Mouse (Mus musculus): ENCODE measurements around the gene Hmx2. TPM values are rescaled to one million over a fixed set of nuclear protein-coding genes. Genes with fewer than 3 reads are reported as not detected.

The Hmx2 gene
- polyA plus RNA-seq, 2 experiments: 0.09 TPM; not detected in 1

- DNase-seq (ENCODE audit: low spot score): no peak
Measured at GRCm38 (mm10) chr7:131547481-131547880, 1.1 kb upstream of the Hmx2 start.

DNA sequence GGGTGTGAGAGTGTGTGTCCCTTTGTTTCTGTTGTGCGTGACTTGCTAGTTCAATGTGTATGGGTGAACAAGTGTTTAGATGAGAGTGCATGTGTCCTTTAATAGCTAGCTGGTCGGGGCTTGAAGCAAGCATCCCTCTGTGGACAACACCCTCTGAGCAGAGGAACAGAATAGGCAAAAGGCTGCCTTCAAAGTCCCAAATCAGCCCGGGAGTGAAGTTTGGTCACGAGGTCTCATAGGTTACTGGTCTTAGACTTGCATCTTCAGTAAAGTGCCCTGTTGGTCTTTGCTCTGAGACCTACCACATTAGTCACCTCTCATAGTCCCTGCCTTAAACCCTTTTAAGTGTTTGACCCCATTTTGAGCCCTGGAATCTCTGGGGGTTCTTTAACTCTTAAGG is 2.9 kb downstream of the Hmx2 start:
- peaks cover 12% of the 10 kb centered on the region; the same call in 1 of the 2 replicates for H3K4me1 ChIP-seq (ENCODE audit: control insufficient read depth, insufficient read depth, low read length)
- no peaks in the 10 kb centered on the region for H3K9me3 ChIP-seq (ENCODE audit: control insufficient read depth, low read length)
- peaks cover 98% of the 10 kb centered on the region for H3K27me3 ChIP-seq (ENCODE audit: control insufficient read depth, insufficient read depth, low read length)
- no peak for ATAC-seq (ENCODE audit: low FRiP score, low read depth)
- 1% methylated on average over 4 of the region's 4 CpGs for WGBS
- no peak overlapping the region for H3K27ac ChIP-seq (replicated peaks; ENCODE audit: low read depth, low read length)
- H3K4me3 ChIP-seq (replicated peaks; ENCODE audit: low read length): no peak overlapping the region
- DNase-seq (ENCODE audit: low spot score): no peak
- no peak for TF ChIP-seq POLR2A (IDR thresholded peaks at IDR 0.05; ENCODE audit: borderline replicate concordance, extremely low read depth, insufficient read depth, insufficient read length)
- H3K36me3 ChIP-seq (ENCODE audit: control insufficient read depth, insufficient read depth, low read length): no peaks in the 10 kb centered on the region
- no peak overlapping the region for H3K4me2 ChIP-seq (replicated peaks; ENCODE audit: low read depth, low read length, severe bottlenecking)
- H3K9ac ChIP-seq (ENCODE audit: low read depth, low read length, severe bottlenecking): no peak overlapping the region

More at GRCm38 (mm10) chr7:131547481-131547880, 1.1 kb upstream of the Hmx2 start:
- no peak for ATAC-seq (ENCODE audit: low FRiP score, low read depth)
- Histone ChIP-seq H3K36me3 (ENCODE audit: control insufficient read depth, insufficient read depth, low read length) (no peaks in the 10 kb centered on the region), H3K27me3 (ENCODE audit: control insufficient read depth, insufficient read depth, low read length) (peaks cover 98% of the 10 kb centered on the region), H3K4me3 (replicated peaks; ENCODE audit: low read length) (no peak overlapping the region), H3K4me1 (ENCODE audit: control insufficient read depth, insufficient read depth, low read length) (peaks cover 10% of the 10 kb centered on the region; the same call in 1 of the 2 replicates), H3K4me2 (replicated peaks; ENCODE audit: low read depth, low read length, severe bottlenecking) (no peak overlapping the region), H3K27ac (replicated peaks; ENCODE audit: low read depth, low read length) (no peak overlapping the region), H3K9me3 (ENCODE audit: control insufficient read depth, low read length) (no peaks in the 10 kb centered on the region), H3K9ac (ENCODE audit: low read depth, low read length, severe bottlenecking) (no peak overlapping the region)
- no peak for TF ChIP-seq POLR2A (IDR thresholded peaks at IDR 0.05; ENCODE audit: borderline replicate concordance, extremely low read depth, insufficient read depth, insufficient read length)
- 3% methylated on average over 5 of the region's 5 CpGs for WGBS

- Histone ChIP-seq H3K4me2 (replicated peaks; ENCODE audit: low read depth, low read length, severe bottlenecking) (no peak overlapping the region), H3K4me3 (replicated peaks; ENCODE audit: low read length) (no peak overlapping the region), H3K4me1 (ENCODE audit: control insufficient read depth, insufficient read depth, low read length) (peaks cover 12% of the 10 kb centered on the region; the same call in 1 of the 2 replicates), H3K27me3 (ENCODE audit: control insufficient read depth, insufficient read depth, low read length) (peaks cover 98% of the 10 kb centered on the region), H3K9me3 (ENCODE audit: control insufficient read depth, low read length) (no peaks in the 10 kb centered on the region), H3K27ac (replicated peaks; ENCODE audit: low read depth, low read length) (no peak overlapping the region), H3K36me3 (ENCODE audit: control insufficient read depth, insufficient read depth, low read length) (no peaks in the 10 kb centered on the region), H3K9ac (ENCODE audit: low read depth, low read length, severe bottlenecking) (no peak overlapping the region)
- no peak for ATAC-seq (ENCODE audit: low FRiP score, low read depth)
- no peak for TF ChIP-seq POLR2A (IDR thresholded peaks at IDR 0.05; ENCODE audit: borderline replicate concordance, extremely low read depth, insufficient read depth, insufficient read length)
- under 1% methylated on average over 41 of the region's 42 CpGs for WGBS
- no peak for DNase-seq (ENCODE audit: low spot score)
Measured at GRCm38 (mm10) chr7:131551931-131552741, 3.6 kb downstream of the Hmx2 start.

DNA sequence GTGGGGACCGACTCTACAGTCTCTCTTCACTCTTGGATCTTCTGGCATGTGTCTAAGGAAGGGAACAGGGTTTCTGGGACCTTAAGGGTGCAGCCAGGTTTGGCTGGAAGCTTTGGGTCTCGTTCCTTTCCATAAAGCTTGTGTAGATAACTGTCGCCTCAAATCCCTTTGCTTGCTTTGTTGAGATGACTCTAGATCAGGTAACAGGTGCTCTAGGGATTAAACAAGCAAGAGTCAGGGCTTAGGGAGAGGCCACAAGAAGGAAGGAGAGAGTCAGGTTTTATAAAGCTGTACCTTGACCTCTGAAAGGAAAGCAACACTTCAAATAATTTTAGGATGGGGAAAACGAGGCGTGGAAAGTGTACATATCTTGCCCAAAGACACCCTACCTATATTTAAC is 4.2 kb downstream of the Hmx2 start:
- no peak for ATAC-seq (ENCODE audit: low FRiP score, low read depth)
- peaks cover 98% of the 10 kb centered on the region for H3K27me3 ChIP-seq (ENCODE audit: control insufficient read depth, insufficient read depth, low read length)
- WGBS: under 1% methylated on average over 5 of the region's 5 CpGs
- H3K27ac ChIP-seq (replicated peaks; ENCODE audit: low read depth, low read length): no peak overlapping the region
- DNase-seq (ENCODE audit: low spot score): no peak
- peaks cover 12% of the 10 kb centered on the region; the same call in 1 of the 2 replicates for H3K4me1 ChIP-seq (ENCODE audit: control insufficient read depth, insufficient read depth, low read length)
- no peaks in the 10 kb centered on the region for H3K36me3 ChIP-seq (ENCODE audit: control insufficient read depth, insufficient read depth, low read length)
- H3K4me3 ChIP-seq (replicated peaks; ENCODE audit: low read length): no peak overlapping the region
- no peaks in the 10 kb centered on the region for H3K9me3 ChIP-seq (ENCODE audit: control insufficient read depth, low read length)
- no peak overlapping the region for H3K9ac ChIP-seq (ENCODE audit: low read depth, low read length, severe bottlenecking)
- H3K4me2 ChIP-seq (replicated peaks; ENCODE audit: low read depth, low read length, severe bottlenecking): no peak overlapping the region
- TF ChIP-seq POLR2A (IDR thresholded peaks at IDR 0.05; ENCODE audit: borderline replicate concordance, extremely low read depth, insufficient read depth, insufficient read length): no peak

- no peaks in the 10 kb centered on the region for H3K36me3 ChIP-seq (ENCODE audit: control insufficient read depth, insufficient read depth, low read length)
- peak; percentile 39; the same call in 1 of the 2 replicates for ATAC-seq (ENCODE audit: low FRiP score, low read depth)
- H3K9me3 ChIP-seq (ENCODE audit: control insufficient read depth, low read length): no peaks in the 10 kb centered on the region
- H3K9ac ChIP-seq (ENCODE audit: low read depth, low read length, severe bottlenecking): 0 out of 2 replicates have a peak overlapping the region, but pooled peaks have one; percentile 14
- H3K4me2 ChIP-seq (replicated peaks; ENCODE audit: low read depth, low read length, severe bottlenecking): peak overlapping the region; percentile 52
- H3K4me3 ChIP-seq (replicated peaks; ENCODE audit: low read length): peak overlapping the region; percentile 35
- H3K27ac ChIP-seq (replicated peaks; ENCODE audit: low read depth, low read length): no peak overlapping the region
- peaks cover 12% of the 10 kb centered on the region; the same call in 1 of the 2 replicates for H3K4me1 ChIP-seq (ENCODE audit: control insufficient read depth, insufficient read depth, low read length)
- TF ChIP-seq POLR2A (IDR thresholded peaks at IDR 0.05; ENCODE audit: borderline replicate concordance, extremely low read depth, insufficient read depth, insufficient read length): no peak
- WGBS: 0% methylated on average over 39 of the region's 39 CpGs
- DNase-seq (ENCODE audit: low spot score): no peak
- peaks cover 98% of the 10 kb centered on the region for H3K27me3 ChIP-seq (ENCODE audit: control insufficient read depth, insufficient read depth, low read length)
Measured at GRCm38 (mm10) chr7:131553771-131554175, 5.2 kb downstream of the Hmx2 start.
